Mouse (Mus musculus) neural tube, postnatal 0 days (tissue): ENCODE data around the gene Bbox1. TPM values are rescaled to one million over a fixed set of nuclear protein-coding genes. Genes with fewer than 3 reads are reported as not detected.

Source experiments
- polyA plus RNA-seq: library from polyadenylated mRNA; unstranded; fragments of >200 nt; fragmentation: Nextera tagmentation; extraction: Ambion mirVana; gene quantifications from 2 replicates; pipeline ENCODE4 v1.2.1, GENCODE M21; 2015

Bbox1 gene
- polyA plus RNA-seq = 2.3 and 3.1 TPM in 2 replicates

DNA sequence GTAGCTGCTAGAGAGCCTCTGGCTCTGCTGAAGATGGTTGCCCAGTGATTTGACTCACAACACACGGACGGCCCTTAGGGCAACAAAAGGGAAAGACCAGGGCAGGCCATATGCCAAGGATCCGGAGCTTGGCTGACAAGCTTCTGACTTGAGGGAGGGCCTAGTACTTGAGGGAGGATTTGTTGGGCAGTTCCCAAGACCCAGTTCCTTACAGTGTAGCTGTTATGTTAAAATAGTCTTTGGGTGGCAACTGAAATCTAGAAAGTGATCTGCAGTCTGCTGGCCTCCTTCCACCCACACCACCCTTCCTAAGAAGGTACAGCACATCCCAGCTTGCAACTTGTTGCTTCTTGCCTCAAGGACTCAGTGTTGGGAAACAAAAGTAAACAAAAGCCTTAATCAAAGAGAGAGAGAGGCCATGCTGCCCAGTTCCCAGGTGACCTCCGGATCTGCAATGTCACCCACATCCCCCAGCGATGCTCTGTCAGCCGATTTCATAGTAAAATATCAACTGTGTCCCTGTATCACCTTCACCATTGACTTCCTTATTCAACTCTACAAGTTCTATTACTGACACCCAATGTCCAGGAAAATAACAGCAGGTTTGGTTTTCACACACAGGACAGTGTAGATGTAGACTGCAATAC is at the start of gene Bbox1:
TSS of gene Bbox1 (minus strand) at position 52 of the 647 bp plus-strand sequence.

DNA sequence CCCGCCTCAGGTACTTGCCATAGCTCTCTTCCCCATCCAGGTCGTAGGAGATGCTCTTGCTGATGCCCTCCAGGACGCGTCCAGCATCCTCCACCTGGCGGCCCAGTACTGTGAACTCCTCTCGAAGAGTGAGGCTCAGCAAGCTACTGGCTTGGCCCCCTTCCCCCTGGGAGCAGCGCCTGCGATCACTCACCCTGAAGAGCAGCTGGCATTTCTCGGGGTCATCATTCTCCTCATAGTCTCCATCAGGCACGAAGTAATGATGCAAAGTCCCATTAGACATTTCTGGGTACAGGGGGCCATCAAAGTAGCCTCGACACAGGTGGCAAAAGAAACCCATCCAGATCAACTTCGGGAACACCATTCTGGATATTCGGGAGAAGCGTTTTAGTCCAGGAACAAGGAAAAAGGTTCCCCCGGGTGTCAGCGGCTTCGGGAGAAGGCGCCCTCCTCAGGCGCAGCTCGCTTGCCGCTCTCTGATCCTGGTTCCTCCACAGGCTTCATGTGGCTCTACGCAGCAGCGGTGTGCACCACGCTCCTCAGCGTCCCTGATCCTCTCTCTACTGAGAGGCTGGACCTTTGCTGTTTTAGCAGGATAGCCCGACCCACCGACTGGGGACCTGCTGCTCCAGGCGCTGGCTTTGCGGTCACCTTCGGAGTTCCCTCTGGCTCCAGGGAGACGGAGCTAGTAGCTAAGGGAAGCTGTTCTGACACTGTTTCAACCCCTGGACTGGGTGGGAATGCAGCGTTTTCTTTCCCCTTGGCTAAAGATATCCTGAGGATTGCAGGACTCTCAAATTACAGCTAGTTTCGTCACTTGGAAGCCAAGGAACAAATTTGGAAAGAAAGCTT is 48.3 kb upstream of the Bbox1 start, which contains the start of gene Fibin:
TSS of gene Fibin (minus strand) at position 752 of the 852 bp plus-strand sequence.

Other genes starting within 250 kb of the Bbox1 start
- gene Fibin, start 48.6 kb upstream of the Bbox1 start, polyA plus RNA-seq = 18.2 and 21.2 TPM in 2 replicates